Mouse (Mus musculus): ENCODE data around the gene Cyth2. TPM values are rescaled to one million over a fixed set of nuclear protein-coding genes. Genes with fewer than 3 reads are reported as not detected.

The Cyth2 gene
- polyA plus RNA-seq, 1 experiment = 42.6 TPM

- no peak for DNase-seq
- no peak for TF ChIP-seq POLR2A (IDR thresholded peaks at IDR 0.05; ENCODE audit: borderline replicate concordance, extremely low read depth, low read depth, low read length)
- no peak for TF ChIP-seq CTCF (IDR thresholded peaks at IDR 0.05; ENCODE audit: insufficient read depth, low read length)
- Histone ChIP-seq H3K4me3 (replicated peaks; ENCODE audit: extremely low read depth, low read depth, low read length) (no peak overlapping the region), H3K4me1 (ENCODE audit: control insufficient read depth, insufficient read depth, low read length) (peaks cover 4% of the 10 kb centered on the region; the same call in 1 of the 2 replicates)
- 8% methylated on average over 31 of the region's 31 CpGs for WGBS
Measured at GRCm38 (mm10) chr7:45833924-45834323, 19.5 kb upstream of the Cyth2 start.

GRCm38 (mm10) chr7:45833148-45833790, 18.9 kb upstream of the Cyth2 start:
- Histone ChIP-seq H3K4me1 (ENCODE audit: control insufficient read depth, insufficient read depth, low read length) (peaks cover 4% of the 10 kb centered on the region; the same call in 1 of the 2 replicates), H3K4me3 (replicated peaks; ENCODE audit: extremely low read depth, low read depth, low read length) (no peak overlapping the region)
- TF ChIP-seq CTCF (IDR thresholded peaks at IDR 0.05; ENCODE audit: insufficient read depth, low read length) (no peak), POLR2A (IDR thresholded peaks at IDR 0.05; ENCODE audit: borderline replicate concordance, extremely low read depth, low read depth, low read length) (no peak)
- WGBS = 2% methylated on average over 80 of the region's 86 CpGs
- DNase-seq = no peak

- no peak for DNase-seq
Measured at GRCm38 (mm10) chr7:45832428-45832827, 18.0 kb upstream of the Cyth2 start.

GRCm38 (mm10) chr7:45831128-45831525, 16.7 kb upstream of the Cyth2 start:
- Histone ChIP-seq H3K4me1 (ENCODE audit: control insufficient read depth, insufficient read depth, low read length) (peaks cover 4% of the 10 kb centered on the region; the same call in 1 of the 2 replicates), H3K4me3 (replicated peaks; ENCODE audit: extremely low read depth, low read depth, low read length) (peak overlapping the region; percentile 81)
- no peak for TF ChIP-seq POLR2A (IDR thresholded peaks at IDR 0.05; ENCODE audit: borderline replicate concordance, extremely low read depth, low read depth, low read length)
- no peak for TF ChIP-seq CTCF (IDR thresholded peaks at IDR 0.05; ENCODE audit: insufficient read depth, low read length)
- DNase-seq = no peak
- 17% methylated on average over 5 of the region's 5 CpGs for WGBS

More at GRCm38 (mm10) chr7:45832428-45832827, 18.0 kb upstream of the Cyth2 start:
- no peak overlapping the region for H3K4me3 ChIP-seq (replicated peaks; ENCODE audit: extremely low read depth, low read depth, low read length)
- WGBS = 12% methylated on average over 30 of the region's 30 CpGs
- H3K4me1 ChIP-seq (ENCODE audit: control insufficient read depth, insufficient read depth, low read length) = peaks cover 4% of the 10 kb centered on the region; the same call in 1 of the 2 replicates
- no peak for TF ChIP-seq POLR2A (IDR thresholded peaks at IDR 0.05; ENCODE audit: borderline replicate concordance, extremely low read depth, low read depth, low read length)

- H3K4me1 ChIP-seq (ENCODE audit: control insufficient read depth, insufficient read depth, low read length) = peaks cover 4% of the 10 kb centered on the region; the same call in 1 of the 2 replicates
- peak; percentile 88 for DNase-seq
- H3K4me3 ChIP-seq (replicated peaks; ENCODE audit: extremely low read depth, low read depth, low read length) = peak within 1 kb of the TSS; percentile 81
- no peak for TF ChIP-seq CTCF (IDR thresholded peaks at IDR 0.05; ENCODE audit: insufficient read depth, low read length)
- TF ChIP-seq POLR2A (IDR thresholded peaks at IDR 0.05; ENCODE audit: borderline replicate concordance, extremely low read depth, low read depth, low read length) = peak; percentile 54; the same call in 1 of the 2 replicates
- under 1% methylated on average over 35 of the region's 35 CpGs for WGBS
Measured at GRCm38 (mm10) chr7:45830427-45831127, 16.2 kb upstream of the Cyth2 start, which contains the start of gene Grwd1. Gene Grwd1 (minus strand): TSS chr7:45830944.

- no peak for TF ChIP-seq POLR2A (IDR thresholded peaks at IDR 0.05; ENCODE audit: borderline replicate concordance, extremely low read depth, low read depth, low read length)
- TF ChIP-seq CTCF (IDR thresholded peaks at IDR 0.05; ENCODE audit: insufficient read depth, low read length) = no peak
Measured at GRCm38 (mm10) chr7:45826631-45827030, 12.2 kb upstream of the Cyth2 start.

GRCm38 (mm10) chr7:45824598-45824997, 10.2 kb upstream of the Cyth2 start, which contains the start of gene Kcnj14:
Gene Kcnj14 (minus strand): TSS chr7:45824782.
- DNase-seq = no peak
- WGBS = 71% methylated on average over 7 of the region's 7 CpGs
- H3K4me1 ChIP-seq (ENCODE audit: control insufficient read depth, insufficient read depth, low read length) = no peaks in the 10 kb centered on the region
- H3K4me3 ChIP-seq (replicated peaks; ENCODE audit: extremely low read depth, low read depth, low read length) = no peak within 1 kb of the TSS
- TF ChIP-seq CTCF (IDR thresholded peaks at IDR 0.05; ENCODE audit: insufficient read depth, low read length) (no peak), POLR2A (IDR thresholded peaks at IDR 0.05; ENCODE audit: borderline replicate concordance, extremely low read depth, low read depth, low read length) (no peak)

More at GRCm38 (mm10) chr7:45826631-45827030, 12.2 kb upstream of the Cyth2 start:
- DNase-seq = no peak
- WGBS = 90% methylated on average over 7 of the region's 7 CpGs
- no peak overlapping the region for H3K4me3 ChIP-seq (replicated peaks; ENCODE audit: extremely low read depth, low read depth, low read length)
- peaks cover 4% of the 10 kb centered on the region; the same call in 1 of the 2 replicates for H3K4me1 ChIP-seq (ENCODE audit: control insufficient read depth, insufficient read depth, low read length)

- Histone ChIP-seq H3K4me1 (ENCODE audit: control insufficient read depth, insufficient read depth, low read length) (no peaks in the 10 kb centered on the region), H3K4me3 (replicated peaks; ENCODE audit: extremely low read depth, low read depth, low read length) (no peak overlapping the region)
- no peak for TF ChIP-seq CTCF (IDR thresholded peaks at IDR 0.05; ENCODE audit: insufficient read depth, low read length)
- no peak for TF ChIP-seq POLR2A (IDR thresholded peaks at IDR 0.05; ENCODE audit: borderline replicate concordance, extremely low read depth, low read depth, low read length)
- no peak for DNase-seq
Measured at GRCm38 (mm10) chr7:45820913-45821312, 6.5 kb upstream of the Cyth2 start.

- DNase-seq = no peak
- Histone ChIP-seq H3K4me3 (replicated peaks; ENCODE audit: extremely low read depth, low read depth, low read length) (no peak overlapping the region), H3K4me1 (ENCODE audit: control insufficient read depth, insufficient read depth, low read length) (no peaks in the 10 kb centered on the region; the same call in 1 of the 2 replicates)
- TF ChIP-seq CTCF (IDR thresholded peaks at IDR 0.05; ENCODE audit: insufficient read depth, low read length) (no peak), POLR2A (IDR thresholded peaks at IDR 0.05; ENCODE audit: borderline replicate concordance, extremely low read depth, low read depth, low read length) (no peak)
- 13% methylated on average over 25 of the region's 25 CpGs for WGBS
Measured at GRCm38 (mm10) chr7:45819843-45820242, 5.5 kb upstream of the Cyth2 start.

Measured in lung, adult 2 months (tissue).